8 mouse cellular contexts compared by ENCODE assay signal in genomic region chr8:119837553-119838071, GRCm38 (mm10). TPM values are rescaled to one million over a fixed set of nuclear protein-coding genes. Genes with fewer than 3 reads are reported as not detected.
DNase-seq lines count a peak whose midpoint lies in the region; ATAC-seq and TF ChIP-seq lines count a peak whose summit lies in the region.

No protein-coding gene starts in this region.

- WGBS in cerebellum, adult 2 months, result 32% methylated on average over 10 of the region's 10 CpGs
- WGBS in intestine, embryonic 15.5 days, result 24% methylated on average over 10 of the region's 10 CpGs
- 46% methylated on average over 10 of the region's 10 CpGs for WGBS in midbrain, embryonic 13.5 days

- H3K9me3 ChIP-seq in intestine, embryonic 15.5 days, result no peaks in the 10 kb centered on the region
- no peaks in the 10 kb centered on the region for H3K9me3 ChIP-seq in midbrain, embryonic 13.5 days

- DNase-seq in cerebellum, adult 2 months, result no peak
- no peak for DNase-seq in cerebellum, adult 11-12 months
- peak; percentile 36 to 43 for DNase-seq in spleen, postnatal 36 days (ENCODE audit: low spot score in 2 of 2)
- no peak for DNase-seq in spleen, postnatal 10 days (ENCODE audit: low spot score in 2 of 2)
- DNase-seq in urinary bladder, adult 18-20 months (ENCODE audit: low spot score in 2 of 2), result no peak
- no peak for DNase-seq in testis, postnatal 10 days (ENCODE audit: low spot score)

- peak overlapping the region; percentile 30 for H3K4me3 ChIP-seq in cerebellum, adult 2 months (replicated peaks; ENCODE audit: insufficient read depth, low read depth, low read length)
- peak overlapping the region; percentile 82 for H3K4me3 ChIP-seq in intestine, embryonic 15.5 days (replicated peaks)
- peak overlapping the region; percentile 73 for H3K4me3 ChIP-seq in midbrain, embryonic 13.5 days (replicated peaks)

- H3K4me2 ChIP-seq in intestine, embryonic 15.5 days (replicated peaks), result peak overlapping the region; percentile 81
- H3K4me2 ChIP-seq in midbrain, embryonic 13.5 days (replicated peaks), result peak overlapping the region; percentile 82

- ATAC-seq in intestine, embryonic 15.5 days, result no peak
- no peak for ATAC-seq in midbrain, embryonic 13.5 days

- peak overlapping the region; percentile 29 for H3K9ac ChIP-seq in intestine, embryonic 15.5 days
- H3K9ac ChIP-seq in midbrain, embryonic 13.5 days (replicated peaks), result peak overlapping the region; percentile 87

- no peak overlapping the region for H3K27ac ChIP-seq in cerebellum, adult 2 months (ENCODE audit: insufficient read depth, low read length)
- H3K27ac ChIP-seq in intestine, embryonic 15.5 days, result peak overlapping the region; percentile 64
- H3K27ac ChIP-seq in midbrain, embryonic 13.5 days, result peak overlapping the region; percentile 22

- H3K4me1 ChIP-seq in cerebellum, adult 2 months (ENCODE audit: control insufficient read depth, insufficient read depth, low read length), result peaks cover 23% of the 10 kb centered on the region
- H3K4me1 ChIP-seq in intestine, embryonic 15.5 days (replicated peaks), result peaks cover 50% of the 10 kb centered on the region
- peaks cover 69% of the 10 kb centered on the region for H3K4me1 ChIP-seq in midbrain, embryonic 13.5 days (replicated peaks)

- no peaks in the 10 kb centered on the region for H3K27me3 ChIP-seq in cerebellum, adult 2 months (ENCODE audit: control insufficient read depth, insufficient read depth, low read length)
- no peaks in the 10 kb centered on the region for H3K27me3 ChIP-seq in intestine, embryonic 15.5 days (replicated peaks)
- H3K27me3 ChIP-seq in midbrain, embryonic 13.5 days, result no peaks in the 10 kb centered on the region

- no peak for TF ChIP-seq POLR2A in cerebellum, adult 2 months (IDR thresholded peaks at IDR 0.05; ENCODE audit: borderline replicate concordance, insufficient read depth, low read length)

- no peaks in the 10 kb centered on the region for H3K36me3 ChIP-seq in intestine, embryonic 15.5 days
- peaks cover 12% of the 10 kb centered on the region for H3K36me3 ChIP-seq in midbrain, embryonic 13.5 days

- no peak for TF ChIP-seq CTCF in cerebellum, adult 2 months (IDR thresholded peaks at IDR 0.05; ENCODE audit: borderline replicate concordance, insufficient read depth, low read depth, low read length)

RNA-seq across cellular contexts. Expression of gene Cotl1, which starts 2.7 kb away (rescaled TPM):
- 149 and 156 TPM in 2 replicates for polyA plus RNA-seq in cerebellum, adult 2 months (2012; rRNA removed)
- 152 and 167 TPM in 2 replicates for polyA plus RNA-seq in intestine, embryonic 15.5 days (2015; fragmentation: Nextera tagmentation; extraction: Ambion mirVana)
- polyA plus RNA-seq in midbrain, embryonic 13.5 days (2015; fragmentation: Nextera tagmentation; extraction: Ambion mirVana), result 79.8 and 105 TPM in 2 replicates

RNA-seq across cellular contexts. Expression of gene Klhl36, which starts 24.5 kb away (rescaled TPM):
- polyA plus RNA-seq in cerebellum, adult 2 months (2012; rRNA removed), result 12.7 and 15.3 TPM in 2 replicates
- polyA plus RNA-seq in intestine, embryonic 15.5 days (2015; fragmentation: Nextera tagmentation; extraction: Ambion mirVana), result 12.4 and 13.8 TPM in 2 replicates
- polyA plus RNA-seq in midbrain, embryonic 13.5 days (2015; fragmentation: Nextera tagmentation; extraction: Ambion mirVana), result 12.7 and 13.0 TPM in 2 replicates

RNA-seq across cellular contexts. Expression of gene Tldc1, which starts 59.4 kb away (rescaled TPM):
- polyA plus RNA-seq in cerebellum, adult 2 months (2012; rRNA removed), result 10.8 and 11.0 TPM in 2 replicates
- polyA plus RNA-seq in intestine, embryonic 15.5 days (2015; fragmentation: Nextera tagmentation; extraction: Ambion mirVana), result 14.4 and 15.3 TPM in 2 replicates
- 10.9 and 11.0 TPM in 2 replicates for polyA plus RNA-seq in midbrain, embryonic 13.5 days (2015; fragmentation: Nextera tagmentation; extraction: Ambion mirVana)

Comparison
In these comparisons a context has a peak if more than half of its experiments do, and no peak if none do; other contexts are left out.
1. DNase-seq: peak in spleen, postnatal 36 days (2 of 2); none in cerebellum, adult 2 months (0 of 2), cerebellum, adult 11-12 months (single experiment), spleen, postnatal 10 days (0 of 2), urinary bladder, adult 18-20 months (0 of 2) and testis, postnatal 10 days (single experiment).
2. H3K4me3 ChIP-seq: peak in every context shown above with its lines; median percentile 82 in intestine, embryonic 15.5 days; 73 in midbrain, embryonic 13.5 days; 30 in cerebellum, adult 2 months.